Mouse (Mus musculus): ENCODE results near the gene Mipep.

The Mipep gene

DNA sequence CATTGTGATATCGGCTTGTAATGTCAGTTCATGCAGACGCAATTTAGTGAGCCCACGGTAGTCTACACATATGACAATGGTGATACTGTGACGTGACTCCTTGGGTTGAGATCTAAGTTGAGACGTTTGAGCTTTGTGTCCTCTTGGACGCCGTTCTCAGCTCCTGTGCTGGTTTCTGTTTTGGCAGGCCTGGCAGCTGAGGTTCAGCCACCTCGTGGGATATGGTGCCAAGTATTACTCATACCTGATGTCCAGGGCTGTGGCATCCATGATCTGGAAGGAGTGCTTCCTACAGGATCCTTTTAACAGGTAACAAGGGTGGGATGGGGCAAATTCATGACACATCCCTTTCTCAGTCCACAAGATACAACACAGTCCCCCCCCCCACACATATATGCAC, 87.5 kb downstream of the Mipep start:
- DNase-seq (ENCODE audit: low spot score): no peak

- DNase-seq (ENCODE audit: low spot score): no peak
These were observed 97.7 kb downstream of the Mipep start for GRCm38 (mm10) chr14:60882106-60882505.

- DNase-seq (ENCODE audit: low spot score): no peak
These were observed 98.3 kb downstream of the Mipep start for GRCm38 (mm10) chr14:60882681-60883080.

DNA sequence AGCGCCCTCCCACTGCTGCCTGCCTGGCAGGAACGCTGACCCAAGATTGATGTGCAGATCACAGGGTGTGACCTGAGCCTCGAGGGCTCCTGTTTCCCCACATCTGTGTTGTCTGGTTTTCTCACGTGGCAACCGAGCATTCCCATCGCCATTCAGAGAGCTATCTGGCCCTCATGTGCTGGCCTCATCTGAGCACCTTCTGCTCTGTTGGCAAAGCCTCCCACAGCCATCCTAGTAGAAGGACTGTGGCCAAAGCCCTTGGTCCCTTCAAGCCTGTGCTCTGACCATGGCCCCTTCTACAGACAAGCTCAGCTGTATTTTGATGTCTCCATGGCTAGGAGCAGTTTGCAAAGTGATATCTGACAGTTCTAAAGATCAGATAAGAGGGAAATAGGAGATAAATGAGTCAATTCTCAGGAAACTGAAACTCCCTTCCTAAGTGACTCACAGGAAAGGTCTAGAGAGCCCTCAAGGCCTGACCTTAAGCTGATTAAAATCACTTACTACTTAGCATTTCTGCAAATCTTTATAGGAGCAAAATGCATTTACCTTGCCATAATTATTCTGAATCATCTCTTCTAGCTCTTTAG, 101.1 kb downstream of the Mipep start:
- no peak for DNase-seq (ENCODE audit: low spot score)

- DNase-seq (ENCODE audit: low spot score): no peak
These were observed 109.5 kb downstream of the Mipep start for GRCm38 (mm10) chr14:60893882-60894281.

GRCm38 (mm10) chr14:60895172-60896000, 111.0 kb downstream of the Mipep start:
- DNase-seq (ENCODE audit: low spot score): no peak

- DNase-seq (ENCODE audit: low spot score): no peak
These were observed 113.8 kb downstream of the Mipep start for GRCm38 (mm10) chr14:60898086-60898667.

DNA sequence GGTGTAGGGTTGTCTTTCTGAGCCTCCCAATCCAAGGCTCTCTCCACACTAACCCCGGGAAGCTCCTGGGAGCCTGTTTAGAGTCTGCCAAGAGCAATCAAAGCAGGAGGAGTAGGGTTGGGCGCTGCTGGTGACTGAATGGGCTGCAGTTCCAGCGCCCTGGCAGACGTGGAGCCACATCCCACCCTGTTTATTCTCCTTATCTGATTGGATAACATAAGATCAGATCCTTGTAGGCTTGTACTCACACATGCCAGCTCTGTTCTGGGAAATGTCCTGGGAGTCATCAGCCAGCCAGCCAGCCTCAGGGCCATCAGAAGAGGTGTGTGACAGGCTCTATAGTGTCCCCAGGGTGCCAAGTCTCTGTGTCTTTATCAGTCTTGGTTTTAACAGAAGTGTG, 120.1 kb downstream of the Mipep start:
- no peak for DNase-seq (ENCODE audit: low spot score)

DNA sequence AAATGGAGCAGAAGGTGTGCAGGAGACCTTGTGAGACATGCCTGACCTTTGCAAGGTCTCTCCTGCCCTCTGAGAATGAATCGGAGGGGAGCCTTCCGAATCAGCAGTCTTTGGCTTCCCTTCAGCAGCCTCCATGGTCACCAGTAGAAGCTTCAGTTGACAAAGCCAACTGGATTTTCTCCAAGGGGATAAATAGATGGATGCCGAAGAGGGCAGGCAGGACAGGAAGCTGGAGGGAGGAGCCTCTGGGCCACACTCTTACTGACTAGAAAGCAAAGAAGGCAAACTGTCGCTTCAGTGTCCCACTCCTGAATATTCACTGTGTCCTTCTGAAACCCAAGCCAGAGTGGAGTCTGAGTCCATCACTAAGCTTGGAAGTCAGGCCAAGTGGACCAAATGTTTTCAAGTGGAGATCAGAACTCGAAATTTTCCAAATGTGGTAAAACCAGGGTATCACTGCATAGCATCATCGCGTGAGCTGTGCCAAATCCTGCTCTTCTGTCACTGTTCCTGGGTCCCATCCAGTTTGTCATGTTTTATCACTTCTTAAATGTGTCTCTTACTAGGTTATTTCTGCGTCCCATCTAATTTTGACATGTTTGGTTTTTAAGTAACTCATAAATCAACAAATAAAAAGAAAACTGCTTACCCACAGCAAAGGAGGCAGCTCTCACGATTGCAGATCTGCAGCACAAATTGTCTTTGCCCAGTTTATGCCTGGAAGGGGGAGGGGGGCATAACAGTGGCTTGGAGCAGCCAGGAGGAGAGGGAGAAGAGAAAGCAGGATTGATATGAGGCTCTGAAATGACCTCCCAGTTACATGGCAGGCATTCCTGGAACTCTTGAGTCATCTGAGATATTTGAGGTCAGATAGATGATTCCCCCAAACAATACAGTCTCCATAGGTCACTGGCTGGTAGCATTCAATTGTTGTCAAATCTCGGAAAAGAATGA, 122.3 kb downstream of the Mipep start:
- DNase-seq (ENCODE audit: low spot score): no peak

DNA sequence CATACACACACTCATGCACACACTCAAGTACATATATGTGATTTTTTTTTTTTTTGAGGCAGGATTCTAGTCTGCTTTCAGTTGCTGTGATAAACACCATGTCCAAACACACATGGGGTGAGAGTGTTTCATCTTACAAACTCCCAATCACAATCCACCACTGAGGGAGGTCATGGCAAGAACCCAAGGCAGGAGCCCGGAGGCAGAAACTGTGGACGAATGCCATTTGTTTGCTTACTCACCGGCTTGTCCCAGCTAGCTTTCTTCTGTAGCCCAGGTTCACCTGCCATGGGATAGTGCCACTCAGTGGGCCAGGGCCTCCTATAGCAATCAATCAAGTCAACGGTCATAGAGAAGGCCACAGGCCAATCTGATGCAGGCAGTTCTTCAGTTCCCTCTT, 125.0 kb downstream of the Mipep start:
- DNase-seq (ENCODE audit: low spot score): no peak

DNA sequence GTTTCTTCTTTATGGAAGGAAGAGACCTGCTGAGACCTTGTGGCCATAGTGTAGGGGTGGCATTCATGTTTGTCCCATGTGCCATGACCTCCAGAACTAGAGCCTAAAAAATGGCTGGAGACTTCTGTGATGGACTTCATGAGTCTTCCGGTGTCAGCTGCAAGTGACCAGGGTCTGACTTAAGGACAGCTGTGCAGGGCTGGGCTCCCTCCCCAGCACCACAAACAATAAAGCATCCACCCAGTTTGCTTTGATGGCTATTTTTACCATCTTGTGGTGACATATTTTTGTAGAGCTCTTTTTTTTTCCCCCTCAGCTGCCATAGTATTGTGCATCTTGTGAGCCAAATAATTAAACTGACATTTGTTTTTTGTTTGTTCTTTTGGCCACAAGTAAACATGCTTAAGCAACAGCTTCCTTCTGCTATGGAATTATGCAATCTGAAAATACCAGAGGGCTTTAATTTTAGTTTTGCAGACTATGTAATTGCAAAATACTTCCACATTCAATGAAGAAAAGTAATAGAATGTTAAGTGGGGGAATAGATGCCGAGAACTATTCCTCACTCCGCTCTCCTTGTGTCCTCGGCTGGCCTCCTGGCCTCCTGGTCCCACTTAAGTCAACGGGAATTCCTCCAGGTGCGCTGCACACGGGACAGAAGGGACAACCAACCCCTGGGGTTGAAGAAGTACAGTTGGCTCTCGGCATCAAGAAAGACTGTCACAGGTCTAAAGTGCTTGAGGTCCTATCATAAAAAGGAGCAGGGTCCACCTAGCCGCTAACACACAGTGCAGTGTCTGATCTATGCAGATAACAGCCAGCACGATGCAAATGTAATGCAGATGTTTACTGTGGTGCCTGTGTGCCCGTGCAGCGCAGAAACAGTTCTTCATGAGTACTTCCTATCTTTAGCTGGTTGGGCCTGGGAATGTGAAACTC, 126.4 kb downstream of the Mipep start:
- DNase-seq (ENCODE audit: low spot score): no peak

- no peak for DNase-seq (ENCODE audit: low spot score)
These were observed 128.7 kb downstream of the Mipep start for GRCm38 (mm10) chr14:60912981-60913468.

DNA sequence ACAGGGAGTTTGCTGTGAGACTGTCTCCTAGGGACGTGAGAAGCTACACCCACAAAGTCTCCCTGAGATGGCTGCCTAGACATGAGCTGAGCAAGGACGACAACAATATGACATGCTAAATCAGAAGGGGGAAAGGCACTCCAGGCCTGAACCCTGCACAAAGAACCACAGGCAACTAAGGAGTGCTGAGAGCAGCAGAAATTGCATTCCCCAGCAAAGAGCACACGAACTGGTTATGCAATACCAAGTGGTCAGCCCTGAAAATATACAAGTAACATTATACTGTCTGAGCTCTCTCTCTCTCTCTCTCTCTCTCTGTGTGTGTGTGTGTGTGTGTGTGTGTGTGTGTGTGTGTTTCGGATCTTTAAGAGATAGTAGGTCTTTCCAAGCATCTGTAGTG, 132.3 kb downstream of the Mipep start:
- DNase-seq (ENCODE audit: low spot score): no peak

DNA sequence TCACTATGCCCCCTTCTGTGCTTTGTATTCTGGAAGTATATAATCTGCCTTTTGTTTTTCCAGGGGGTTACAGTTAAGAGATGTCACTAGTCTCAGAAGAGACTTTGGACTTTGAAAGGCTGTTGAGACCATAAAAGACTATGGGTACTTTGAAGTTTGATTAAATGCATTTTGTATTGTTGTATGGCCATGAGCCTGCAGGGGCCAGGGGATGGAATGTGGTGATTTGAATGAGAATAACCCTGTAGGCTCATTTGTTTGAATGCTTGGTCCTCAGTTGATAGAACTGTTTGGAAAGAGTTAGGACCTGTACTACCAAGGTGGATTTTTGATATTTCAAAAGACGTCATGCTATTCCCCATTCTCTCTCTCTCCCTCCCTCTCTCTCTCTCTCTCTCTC, 141.6 kb downstream of the Mipep start:
- DNase-seq (ENCODE audit: low spot score): no peak

DNA sequence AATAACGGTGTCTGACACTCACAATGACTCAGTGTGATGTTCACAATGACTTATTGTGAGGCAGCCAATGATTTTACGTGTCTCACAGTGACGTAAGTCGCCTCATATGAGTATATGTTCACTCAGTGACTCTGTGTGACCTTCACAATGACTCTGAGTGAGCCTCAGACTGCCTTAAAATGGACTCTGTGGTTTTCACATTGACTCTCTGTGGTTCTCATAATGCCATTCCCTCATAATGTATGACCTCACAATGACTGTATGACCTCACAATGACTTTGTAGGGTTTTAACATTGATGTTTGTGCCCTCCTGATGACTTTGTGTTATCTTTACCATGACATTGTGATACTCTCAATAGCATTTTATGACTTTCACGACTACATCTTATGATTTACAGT, 151.3 kb downstream of the Mipep start:
- DNase-seq (ENCODE audit: low spot score): no peak

DNA sequence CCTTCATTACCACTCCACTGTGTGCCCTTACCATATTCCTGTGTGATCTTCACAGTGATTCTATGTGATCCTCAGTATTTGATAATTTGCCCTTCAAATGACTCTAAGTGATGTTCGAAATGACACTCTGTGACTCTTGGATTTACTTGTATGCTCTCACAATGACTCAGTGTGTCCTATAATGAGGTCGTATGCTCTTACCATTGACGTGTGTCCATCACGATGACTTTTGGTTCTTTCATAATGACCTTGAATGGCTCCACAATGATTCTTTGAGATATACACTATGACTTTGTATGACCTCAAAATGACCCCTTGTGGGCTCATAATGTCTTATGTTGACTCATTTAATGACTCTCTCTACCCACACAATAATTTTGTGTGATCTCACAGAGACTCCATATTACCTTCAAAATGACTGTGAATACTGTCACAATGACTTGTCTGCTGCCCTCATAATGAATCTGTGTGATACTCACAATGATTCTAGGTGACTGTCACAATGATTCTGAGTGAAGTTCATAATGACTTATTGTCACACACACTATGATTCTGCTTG, 153.2 kb downstream of the Mipep start:
- DNase-seq (ENCODE audit: low spot score): no peak

All from layer of hippocampus, adult 11-12 months (tissue).